Mouse (Mus musculus) MN1 (cell line): ENCODE measurements around the gene Pik3r2.
A peak's percentile ranks its signal among the peaks of the same experiment; 100 is the strongest.

Source experiments
- DNase-seq: peaks from one replicate; pipeline ENCODE4 v3.0.0-alpha.2; 2016; ENCODE audit warnings: low spot score

Pik3r2 gene

DNA sequence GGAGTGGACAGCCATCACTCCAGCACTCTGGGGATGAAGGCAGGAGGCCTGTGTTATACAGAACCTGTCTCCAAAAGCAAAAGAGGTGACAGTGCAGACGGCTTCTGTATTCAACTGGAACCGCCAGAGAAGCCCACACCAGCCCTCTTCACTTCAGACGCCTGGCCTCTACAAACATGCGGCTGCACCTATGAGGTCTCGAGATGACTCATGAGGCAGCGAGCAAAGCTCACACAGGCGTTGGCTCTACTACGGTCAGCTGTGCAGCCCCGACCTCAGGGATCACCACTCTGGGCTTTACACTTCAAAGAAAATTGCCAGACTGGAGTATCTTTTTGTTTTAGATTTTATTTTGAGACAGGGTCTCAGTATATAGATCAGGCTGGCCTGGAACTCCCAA lies 3.6 kb downstream of the Pik3r2 start:
- DNase-seq = peak; percentile 85

DNA sequence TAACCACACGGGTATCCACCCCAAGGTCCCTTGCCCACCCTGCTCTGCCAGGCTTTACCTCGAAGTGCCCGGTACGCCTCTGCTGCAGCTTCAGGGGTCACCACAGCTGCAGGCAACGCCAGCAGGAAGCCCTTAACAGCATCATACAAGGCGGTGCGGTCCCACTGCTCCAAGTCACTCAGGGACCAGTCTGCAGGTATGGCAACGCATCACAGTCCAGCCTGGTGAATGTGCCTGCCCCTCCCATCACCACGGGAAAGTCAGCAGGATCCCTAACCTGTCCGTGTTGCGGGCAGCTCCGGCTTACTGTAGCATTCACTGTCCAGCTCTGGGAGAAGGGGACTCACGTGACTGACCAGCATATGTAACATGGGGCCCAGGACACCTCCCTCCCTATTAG lies 4.4 kb downstream of the Pik3r2 start:
- no peak for DNase-seq

DNA sequence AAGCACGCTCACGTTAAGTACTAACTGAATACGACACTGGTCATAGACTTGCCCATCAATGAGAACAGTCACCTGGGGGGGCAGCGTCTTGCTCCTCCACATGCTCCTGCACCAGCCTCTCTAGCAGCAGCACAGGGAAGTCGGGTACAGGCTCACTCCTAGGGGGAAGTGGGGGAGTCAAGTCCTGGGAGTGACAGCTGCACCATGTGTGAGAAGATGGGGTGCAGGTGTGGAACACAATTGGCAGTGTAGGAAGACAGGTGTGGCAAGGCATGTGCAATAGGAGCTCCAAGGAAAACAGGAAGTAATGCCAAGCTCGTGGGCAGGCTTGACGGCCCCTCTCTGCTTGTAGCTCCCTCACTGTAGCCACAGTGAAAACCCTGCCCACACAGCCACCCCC lies 5.3 kb downstream of the Pik3r2 start:
- no peak for DNase-seq

GRCm38 (mm10) chr8:70770748-70771147 lies 5.8 kb downstream of the Pik3r2 start:
- DNase-seq = no peak

DNA sequence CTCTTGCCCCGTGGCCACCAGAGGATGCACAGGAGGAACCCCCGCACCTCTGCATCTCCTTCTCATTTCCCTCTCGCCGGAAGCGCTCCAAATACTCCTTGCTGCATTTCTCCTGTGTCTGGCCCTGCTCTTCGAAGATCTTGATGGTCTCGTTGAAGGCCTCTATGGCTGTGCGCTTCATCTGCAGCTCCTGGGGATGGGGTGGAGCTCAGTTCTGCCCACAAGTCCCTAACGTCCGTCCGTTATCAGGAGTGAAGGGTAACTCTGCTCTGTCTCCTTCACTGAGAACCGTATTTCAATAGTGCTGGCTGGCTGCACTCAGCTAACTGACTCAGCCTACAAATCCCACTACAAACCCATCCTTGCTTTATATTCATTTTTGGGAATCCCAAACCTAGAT lies 6.7 kb downstream of the Pik3r2 start:
- DNase-seq = no peak

DNA sequence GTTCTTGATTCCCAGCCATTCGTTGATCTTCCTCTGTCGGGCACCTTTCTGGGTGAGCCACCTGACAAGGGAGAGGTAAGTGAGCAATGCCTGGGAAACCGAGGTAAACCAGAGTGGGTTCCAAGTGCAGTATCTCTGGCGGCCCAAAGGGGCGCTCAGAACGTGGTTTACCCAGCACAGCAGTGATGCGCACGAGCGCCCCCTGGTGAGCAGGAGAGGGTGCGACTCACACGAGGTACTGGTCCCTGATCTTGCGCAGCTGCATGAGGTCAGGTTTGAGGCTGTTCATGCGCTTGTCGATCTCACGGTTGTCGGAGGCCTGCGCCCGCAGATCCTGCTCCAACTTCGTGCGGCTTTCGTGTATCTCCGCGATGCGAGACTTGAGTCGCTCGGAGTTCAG lies 7.2 kb downstream of the Pik3r2 start:
- peak; percentile 98 for DNase-seq

DNA sequence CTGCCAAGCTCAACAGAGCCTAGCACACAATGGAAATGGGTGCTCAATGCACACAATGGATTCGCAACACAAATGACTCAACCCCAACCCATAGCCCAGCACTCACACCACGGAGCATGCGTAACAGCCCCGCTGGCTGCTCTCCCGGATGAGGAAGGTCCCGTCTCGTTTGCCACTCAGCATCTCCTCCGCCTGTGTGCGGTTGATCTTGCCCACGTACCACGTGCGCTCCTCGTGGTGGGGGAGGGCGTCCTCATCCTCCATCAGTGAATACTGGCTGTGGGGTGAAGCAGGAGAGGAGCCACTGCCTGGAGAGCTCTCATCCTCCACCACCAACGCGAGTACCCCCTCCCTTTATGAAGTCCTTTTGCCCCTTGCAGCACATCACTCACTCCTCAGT lies 7.6 kb downstream of the Pik3r2 start:
- DNase-seq = no peak

DNA sequence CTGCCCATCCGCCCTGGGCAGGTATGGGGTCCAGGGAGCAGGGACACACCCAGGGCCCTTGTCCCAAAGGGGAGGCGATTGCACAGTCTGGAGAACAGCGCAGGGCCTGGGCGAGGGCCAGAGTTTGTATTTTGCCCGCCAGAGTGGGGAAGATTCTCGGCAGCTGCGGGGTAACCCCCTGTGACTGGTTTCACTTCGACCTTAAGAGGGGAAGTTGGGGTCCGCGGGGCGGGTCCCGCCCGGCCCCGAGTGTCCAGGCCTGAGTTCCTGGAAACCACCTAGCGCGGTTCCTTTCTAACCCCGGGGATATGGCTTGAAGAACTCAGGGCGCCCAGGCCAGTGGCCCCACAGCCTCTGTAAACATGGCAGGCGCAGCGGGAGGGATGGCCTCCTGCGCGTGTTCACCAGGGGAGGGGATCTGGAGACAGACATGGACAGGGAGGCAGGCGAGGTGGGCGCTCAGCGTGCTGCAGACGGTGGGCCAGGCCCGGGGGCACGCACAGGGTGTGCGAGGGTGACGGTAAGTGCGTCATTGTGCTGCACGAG lies 8.2 kb downstream of the Pik3r2 start:
- DNase-seq = no peak

- DNase-seq = no peak
Measured at GRCm38 (mm10) chr8:70767503-70767902, 9.0 kb downstream of the Pik3r2 start.

DNA sequence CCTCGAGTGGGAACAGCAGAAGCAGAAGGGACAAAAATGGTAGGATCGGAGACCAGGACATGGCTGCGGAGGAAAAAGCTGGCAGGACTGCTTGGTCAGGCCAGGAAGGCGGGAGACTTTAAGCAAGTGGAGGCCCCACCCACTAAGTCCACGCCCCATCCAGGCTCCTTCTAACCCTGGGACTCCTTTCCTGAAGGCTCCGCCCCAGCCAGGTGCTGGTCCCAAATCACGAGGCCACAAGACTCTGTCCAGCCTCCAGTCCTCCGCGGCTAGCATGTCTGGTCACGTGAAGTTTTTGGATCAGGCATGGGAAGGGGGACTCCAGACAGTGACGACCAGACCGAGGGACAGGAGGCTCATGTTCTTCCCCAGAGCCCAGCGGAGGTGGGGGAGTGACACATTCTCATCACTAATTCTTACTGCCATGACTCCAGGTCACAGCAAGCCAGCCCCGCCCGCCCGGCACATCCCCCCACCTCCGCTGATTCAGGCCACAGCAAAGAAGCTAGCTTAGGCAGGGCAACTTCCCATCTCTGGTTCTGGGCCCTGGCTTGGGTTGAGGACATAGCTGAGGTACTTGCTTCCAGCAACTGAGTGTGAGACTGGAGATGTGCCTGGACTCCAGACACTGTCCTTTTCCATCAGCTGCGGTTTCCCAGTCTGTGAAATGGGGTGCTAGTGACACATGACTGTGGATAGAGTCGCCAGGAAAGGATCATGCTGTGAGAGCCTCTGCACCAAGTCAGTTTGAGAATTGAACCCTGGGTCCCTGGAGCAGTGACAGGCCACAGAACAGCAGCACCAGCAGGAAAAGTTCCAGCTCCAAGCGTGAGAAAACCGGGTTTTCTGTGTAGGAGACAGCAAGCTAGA lies 9.7 kb downstream of the Pik3r2 start:
- DNase-seq = peak; percentile 97

DNA sequence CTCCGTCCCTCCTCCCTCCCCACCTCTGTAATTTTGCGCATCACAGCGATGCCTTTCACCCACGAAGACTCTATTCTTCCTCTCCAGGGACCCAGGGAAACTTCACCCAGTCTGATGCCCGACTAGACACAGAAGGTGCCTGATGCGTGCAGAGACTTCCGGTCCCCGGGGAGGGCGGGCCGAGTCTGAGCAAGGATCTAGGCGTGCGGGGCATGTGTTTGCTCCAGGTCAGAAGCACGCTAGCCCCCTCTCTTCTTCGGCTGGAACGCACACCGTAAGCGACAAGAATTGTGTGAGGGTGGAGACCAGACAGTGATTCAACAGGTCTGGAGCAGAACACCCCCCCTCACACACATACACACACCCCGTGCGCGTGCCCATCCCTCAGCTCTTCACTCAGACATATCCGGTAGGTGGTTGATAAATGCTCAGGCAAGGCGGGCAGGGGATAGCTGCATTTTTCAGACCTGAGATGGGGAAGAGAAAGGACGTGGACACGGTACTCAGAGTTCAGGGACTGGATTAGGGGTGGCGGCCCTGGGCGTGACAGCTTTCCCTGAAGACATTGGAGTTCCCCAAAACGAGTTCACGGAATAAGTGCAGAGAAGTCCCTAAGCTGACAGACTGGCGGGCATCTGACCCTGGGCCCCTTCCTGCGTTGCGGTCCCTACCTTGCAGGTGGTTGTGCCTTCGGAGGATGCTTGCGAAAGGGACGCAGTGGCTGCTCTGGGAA lies 10.5 kb downstream of the Pik3r2 start:
- DNase-seq = peak; percentile 77

DNA sequence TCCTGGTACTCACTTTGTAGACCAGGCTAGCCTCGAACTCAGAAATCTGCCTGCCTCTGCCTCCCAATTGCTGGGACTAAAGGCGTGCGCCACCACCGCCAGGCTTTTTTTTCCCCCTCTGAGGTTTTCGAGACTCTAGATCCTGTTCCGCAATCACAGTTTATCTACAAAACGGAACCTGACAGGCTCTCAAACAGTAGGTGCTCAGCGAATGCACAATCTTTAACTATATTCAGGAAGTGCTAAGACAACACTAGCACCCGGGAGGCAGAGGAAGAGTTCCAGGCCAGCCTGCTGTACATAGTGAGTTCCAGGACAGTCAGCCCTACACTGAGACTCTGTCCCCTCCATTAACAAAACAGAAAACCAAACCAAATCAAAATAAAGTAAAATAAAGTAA lies 11.2 kb downstream of the Pik3r2 start:
- no peak for DNase-seq

- DNase-seq = no peak
Measured at GRCm38 (mm10) chr8:70764676-70765075, 11.8 kb downstream of the Pik3r2 start.

DNA sequence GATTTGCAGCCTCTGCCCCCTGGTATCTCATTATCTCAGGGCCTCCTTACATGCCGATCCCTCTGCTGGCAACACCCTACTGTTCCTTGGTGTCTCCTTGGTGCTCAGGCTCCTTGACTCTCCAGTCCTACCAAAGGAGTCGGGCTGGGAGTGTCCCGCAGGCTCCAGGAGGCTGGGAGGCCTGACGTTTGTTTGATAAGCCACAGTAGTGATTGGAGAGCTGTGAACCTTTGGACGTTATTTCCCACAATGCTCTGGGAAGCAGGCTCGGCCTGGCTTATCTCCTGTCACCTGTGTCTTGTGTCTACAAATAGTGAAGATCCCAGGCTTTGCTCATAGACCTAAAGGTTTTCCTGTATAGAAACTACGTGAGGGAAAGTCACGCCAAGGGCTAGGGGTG lies 12.5 kb downstream of the Pik3r2 start:
- DNase-seq = peak; percentile 59

GRCm38 (mm10) chr8:70763354-70763753 lies 13.2 kb downstream of the Pik3r2 start:
- DNase-seq = peak; percentile 75

- DNase-seq = no peak
Measured at GRCm38 (mm10) chr8:70762118-70762517, 14.4 kb downstream of the Pik3r2 start.

- peak; percentile 100 for DNase-seq
Measured at GRCm38 (mm10) chr8:70760775-70761406, 15.6 kb downstream of the Pik3r2 start, which contains the start of gene Mpv17l2. Mpv17l2 (minus strand) TSS chr8:70760946.

GRCm38 (mm10) chr8:70760350-70760749 lies 16.2 kb downstream of the Pik3r2 start:
- peak; percentile 43 for DNase-seq

- peak; percentile 77 for DNase-seq
Measured at GRCm38 (mm10) chr8:70758616-70759561, 17.6 kb downstream of the Pik3r2 start.

DNA sequence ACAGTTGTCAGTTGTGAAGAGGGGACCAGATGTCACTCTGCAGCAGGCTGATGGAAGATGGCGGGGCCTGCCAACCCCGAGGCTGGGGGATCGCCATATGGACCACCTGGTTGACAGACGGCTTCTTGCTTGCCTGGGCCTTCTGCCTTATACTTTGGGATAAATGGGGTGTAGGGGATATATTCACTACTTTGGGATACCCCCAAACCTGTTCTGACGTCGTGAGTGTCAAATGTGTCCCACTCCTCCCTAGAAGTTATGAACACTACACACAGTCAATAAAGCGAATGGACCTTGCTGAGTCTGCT lies 18.3 kb downstream of the Pik3r2 start:
- DNase-seq = no peak

- peak; percentile 81 for DNase-seq
Measured at GRCm38 (mm10) chr8:70757523-70758307, 18.8 kb downstream of the Pik3r2 start.
